In genomic region chr7:130380769-130381355, GRCm38 (mm10) we compare ENCODE assay signal across 9 mouse cellular contexts.
DNase-seq lines count a peak whose midpoint lies in the region; ATAC-seq and TF ChIP-seq lines count a peak whose summit lies in the region.
"Had no signal": no experiment of that assay in that cellular context is flagged by ENCODE, and none has a peak within 500 bp of the region (broad histone marks: within the 10 kb centered on the region; RNA-seq: fewer than 3 reads in every experiment).

No protein-coding gene starts in this region.

- 31% methylated on average over 8 of the region's 8 CpGs for WGBS in hindbrain, postnatal 0 days

- H3K27me3 ChIP-seq in hindbrain, postnatal 0 days (ENCODE audit: insufficient read depth, low read length): no peaks in the 10 kb centered on the region

- H3K27ac ChIP-seq in hindbrain, postnatal 0 days: peak overlapping the region; percentile 61
- H3K27ac ChIP-seq: macrophage had no signal

- ATAC-seq in hindbrain, postnatal 0 days: 0 out of 2 replicates have a peak, but pooled peaks have one; percentile 45
- no peak for ATAC-seq in CD4-positive, CD25-positive, alpha-beta regulatory T cell, adult 4 months

- H3K4me1 ChIP-seq in hindbrain, postnatal 0 days (ENCODE audit: insufficient read depth, low read length): no peaks in the 10 kb centered on the region; the same call in 1 of the 2 replicates

- intact Hi-C loops in left cerebral cortex, postnatal 4 days (cut with DNase I): loop anchor here (10.0 kb wide), 1 partner anchor 726 kb away; no protein-coding TSS in a partner anchor
- intact Hi-C loops in left cerebral cortex, postnatal 25 days (cut with DNase I): loop anchor here (2.0 to 10.0 kb wide), 3 partner anchors 94 to 728 kb away; no protein-coding TSS in a partner anchor

- H3K9me3 ChIP-seq in hindbrain, postnatal 0 days (ENCODE audit: low read length): no peaks in the 10 kb centered on the region

- H3K4me2 ChIP-seq in hindbrain, postnatal 0 days (ENCODE audit: low read depth, low read length): no peak overlapping the region

- no peak overlapping the region for H3K9ac ChIP-seq in hindbrain, postnatal 0 days (replicated peaks; ENCODE audit: low read length)

- no peaks in the 10 kb centered on the region for H3K36me3 ChIP-seq in hindbrain, postnatal 0 days (ENCODE audit: insufficient read depth, low read length)

- peak; percentile 70 for DNase-seq in adrenal gland, postnatal 10 days
- no peak for DNase-seq in adrenal gland, adult 8-10 months
- peak; percentile 70 for DNase-seq in left cerebral cortex, postnatal 4 days
- no peak for DNase-seq in left cerebral cortex, postnatal 25 days (ENCODE audit: low spot score in 2 of 2)
- peak; percentile 84 for DNase-seq in cerebellum, adult 9-10 months
- peak; percentile 38 for DNase-seq in hindbrain, postnatal 0 days (ENCODE audit: low spot score)
- DNase-seq in thymus, adult 18-20 months: no peak

- H3K4me3 ChIP-seq in hindbrain, postnatal 0 days (ENCODE audit: low read length): no peak overlapping the region

- peak; percentile 59 for TF ChIP-seq CTCF in hindbrain, postnatal 0 days (IDR thresholded peaks at IDR 0.05; ENCODE audit: low read depth)

Comparison
In these comparisons a context has a peak if more than half of its experiments do, and no peak if none do; other contexts are left out.
1. DNase-seq: peak in adrenal gland, postnatal 10 days (single experiment), left cerebral cortex, postnatal 4 days (single experiment), cerebellum, adult 9-10 months (single experiment) and hindbrain, postnatal 0 days (single experiment); none in adrenal gland, adult 8-10 months (single experiment), left cerebral cortex, postnatal 25 days (0 of 2) and thymus, adult 18-20 months (0 of 2).